Mouse (Mus musculus): ENCODE measurements around the gene Mpv17l2. TPM values are rescaled to one million over a fixed set of nuclear protein-coding genes. Genes with fewer than 3 reads are reported as not detected.

The Mpv17l2 gene
- polyA plus RNA-seq, 1 experiment from 2014 or later = 80.6 TPM

GRCm38 (mm10) chr8:70763354-70763753 is 2.6 kb upstream of the Mpv17l2 start:
- no peak overlapping the region for H3K4me3 ChIP-seq (ENCODE audit: low read depth, low read length)
- no peaks in the 10 kb centered on the region for H3K27me3 ChIP-seq (replicated peaks; ENCODE audit: control insufficient read depth, insufficient read depth, low read length)
- no peak for ATAC-seq
- WGBS = 8% methylated on average over 3 of the region's 3 CpGs
- peaks cover 16% of the 10 kb centered on the region for H3K36me3 ChIP-seq (ENCODE audit: control insufficient read depth, insufficient read depth)
- H3K27ac ChIP-seq (ENCODE audit: low read depth, low read length) = peak overlapping the region; percentile 96
- H3K9me3 ChIP-seq (ENCODE audit: control insufficient read depth) = no peaks in the 10 kb centered on the region
- no peak overlapping the region for H3K9ac ChIP-seq (ENCODE audit: low read depth, low read length)
- H3K4me2 ChIP-seq (replicated peaks; ENCODE audit: low read depth) = peak overlapping the region; percentile 45
- H3K4me1 ChIP-seq (replicated peaks; ENCODE audit: control insufficient read depth, insufficient read depth, low read length) = 0 out of 2 replicates have a peak, but pooled peaks cover 6% of the 10 kb centered on the region
- TF ChIP-seq CTCF (IDR thresholded peaks at IDR 0.05; ENCODE audit: low read depth) = peak; percentile 91

GRCm38 (mm10) chr8:70762118-70762517 is 1.4 kb upstream of the Mpv17l2 start:
- H3K4me1 ChIP-seq (replicated peaks; ENCODE audit: control insufficient read depth, insufficient read depth, low read length) = 0 out of 2 replicates have a peak, but pooled peaks cover 6% of the 10 kb centered on the region
- H3K9me3 ChIP-seq (ENCODE audit: control insufficient read depth) = no peaks in the 10 kb centered on the region
- 58% methylated on average over 1 of the region's 1 CpGs for WGBS
- no peaks in the 10 kb centered on the region for H3K27me3 ChIP-seq (replicated peaks; ENCODE audit: control insufficient read depth, insufficient read depth, low read length)
- no peak overlapping the region; the same call in 1 of the 2 replicates for H3K27ac ChIP-seq (ENCODE audit: low read depth, low read length)
- no peak overlapping the region for H3K4me3 ChIP-seq (ENCODE audit: low read depth, low read length)
- H3K9ac ChIP-seq (ENCODE audit: low read depth, low read length) = no peak overlapping the region
- peaks cover 18% of the 10 kb centered on the region for H3K36me3 ChIP-seq (ENCODE audit: control insufficient read depth, insufficient read depth)
- H3K4me2 ChIP-seq (replicated peaks; ENCODE audit: low read depth) = no peak overlapping the region
- no peak for TF ChIP-seq CTCF (IDR thresholded peaks at IDR 0.05; ENCODE audit: low read depth)
- ATAC-seq = no peak

DNA sequence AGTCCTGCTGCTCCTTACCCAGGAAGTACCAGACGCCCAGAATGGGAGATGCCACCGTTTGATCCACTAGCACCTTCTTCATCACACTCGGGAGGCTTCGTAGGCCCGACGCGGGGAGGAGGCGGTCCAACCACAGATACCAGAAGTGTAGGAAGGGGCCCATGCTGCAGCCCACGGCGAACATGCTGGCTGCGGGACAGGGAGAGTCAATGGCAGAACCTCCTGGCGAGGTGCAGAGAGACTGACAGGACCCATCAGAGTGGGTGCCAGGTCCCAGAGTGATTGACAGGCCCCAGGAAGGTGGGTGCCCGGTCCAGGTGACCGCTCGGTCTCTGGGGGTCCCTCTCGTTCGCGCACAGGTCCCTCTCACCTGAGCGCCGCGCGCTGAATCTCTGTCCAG is 396 bp downstream of the Mpv17l2 start:
- no peak; the same call in 1 of the 2 replicates for ATAC-seq
- H3K27me3 ChIP-seq (replicated peaks; ENCODE audit: control insufficient read depth, insufficient read depth, low read length) = no peaks in the 10 kb centered on the region
- peak overlapping the region; percentile 94 for H3K4me2 ChIP-seq (replicated peaks; ENCODE audit: low read depth)
- peak overlapping the region; percentile 74 for H3K27ac ChIP-seq (ENCODE audit: low read depth, low read length)
- no peaks in the 10 kb centered on the region for H3K4me1 ChIP-seq (replicated peaks; ENCODE audit: control insufficient read depth, insufficient read depth, low read length)
- H3K4me3 ChIP-seq (ENCODE audit: low read depth, low read length) = peak overlapping the region; percentile 59
- TF ChIP-seq CTCF (IDR thresholded peaks at IDR 0.05; ENCODE audit: low read depth) = no peak
- WGBS = under 1% methylated on average over 22 of the region's 22 CpGs
- H3K36me3 ChIP-seq (ENCODE audit: control insufficient read depth, insufficient read depth) = peaks cover 31% of the 10 kb centered on the region
- peak overlapping the region; percentile 60 for H3K9ac ChIP-seq (ENCODE audit: low read depth, low read length)
- H3K9me3 ChIP-seq (ENCODE audit: control insufficient read depth) = no peaks in the 10 kb centered on the region

DNA sequence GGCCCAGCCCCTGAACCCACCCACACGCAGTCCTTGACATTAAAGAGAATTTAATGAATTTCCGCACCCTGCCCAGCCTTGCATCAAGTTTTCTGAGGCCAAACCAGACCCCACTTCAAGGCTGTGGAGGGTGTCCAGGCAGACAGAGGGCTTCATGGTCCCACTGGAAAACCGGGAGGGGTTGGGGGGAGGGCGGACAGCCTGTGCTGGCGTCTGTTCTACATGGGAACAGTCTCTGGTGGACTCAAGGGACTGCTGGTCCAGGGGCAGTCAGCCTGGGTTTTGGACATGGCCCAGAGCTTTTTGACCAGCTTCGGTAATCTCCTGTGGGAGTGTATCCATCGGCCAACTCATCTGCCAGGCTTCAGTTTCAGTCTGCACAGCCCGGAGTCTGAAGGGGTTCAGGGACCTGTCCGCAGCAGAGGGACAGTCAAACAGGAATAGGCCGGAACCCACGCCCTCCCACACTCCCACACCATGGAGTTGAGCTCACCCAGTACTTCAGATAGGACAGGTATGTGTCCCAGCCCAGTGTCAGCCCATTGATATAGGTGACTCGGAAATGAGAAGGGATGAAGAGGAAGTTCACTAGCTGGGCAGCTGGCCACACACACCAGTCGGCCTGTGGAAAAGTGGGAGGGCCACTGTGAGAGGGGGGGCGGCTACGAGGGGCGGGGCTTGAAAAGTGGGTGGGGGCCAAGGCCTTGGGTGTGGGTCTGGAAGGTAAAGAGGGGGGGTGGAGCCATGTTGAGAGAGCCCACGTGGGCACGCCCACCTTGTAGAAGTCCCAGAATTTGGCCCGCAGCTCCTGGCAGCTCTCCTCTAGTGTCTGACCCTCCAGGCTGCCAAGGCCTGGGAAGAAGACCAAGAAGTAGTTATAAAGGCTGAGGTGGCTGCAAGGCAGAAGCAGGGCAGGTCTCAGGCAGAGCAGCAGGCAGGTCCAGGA is 1.9 kb downstream of the Mpv17l2 start:
- 63% methylated on average over 19 of the region's 19 CpGs for WGBS
- H3K4me3 ChIP-seq (ENCODE audit: low read depth, low read length) = no peak overlapping the region
- TF ChIP-seq CTCF (IDR thresholded peaks at IDR 0.05; ENCODE audit: low read depth) = no peak
- ATAC-seq = no peak
- peaks cover 31% of the 10 kb centered on the region for H3K36me3 ChIP-seq (ENCODE audit: control insufficient read depth, insufficient read depth)
- no peak overlapping the region for H3K9ac ChIP-seq (ENCODE audit: low read depth, low read length)
- no peaks in the 10 kb centered on the region for H3K9me3 ChIP-seq (ENCODE audit: control insufficient read depth)
- no peak overlapping the region for H3K4me2 ChIP-seq (replicated peaks; ENCODE audit: low read depth)
- no peaks in the 10 kb centered on the region for H3K4me1 ChIP-seq (replicated peaks; ENCODE audit: control insufficient read depth, insufficient read depth, low read length)
- no peaks in the 10 kb centered on the region for H3K27me3 ChIP-seq (replicated peaks; ENCODE audit: control insufficient read depth, insufficient read depth, low read length)
- no peak overlapping the region for H3K27ac ChIP-seq (ENCODE audit: low read depth, low read length)

- no peak overlapping the region for H3K4me2 ChIP-seq (replicated peaks; ENCODE audit: low read depth)
- WGBS = 87% methylated on average over 7 of the region's 7 CpGs
- H3K27ac ChIP-seq (ENCODE audit: low read depth, low read length) = no peak overlapping the region
- no peak for ATAC-seq
- H3K4me1 ChIP-seq (replicated peaks; ENCODE audit: control insufficient read depth, insufficient read depth, low read length) = no peaks in the 10 kb centered on the region; the same call in 1 of the 2 replicates
- H3K9me3 ChIP-seq (ENCODE audit: control insufficient read depth) = no peaks in the 10 kb centered on the region
- no peaks in the 10 kb centered on the region for H3K27me3 ChIP-seq (replicated peaks; ENCODE audit: control insufficient read depth, insufficient read depth, low read length)
- peaks cover 28% of the 10 kb centered on the region for H3K36me3 ChIP-seq (ENCODE audit: control insufficient read depth, insufficient read depth)
- no peak overlapping the region for H3K9ac ChIP-seq (ENCODE audit: low read depth, low read length)
- no peak for TF ChIP-seq CTCF (IDR thresholded peaks at IDR 0.05; ENCODE audit: low read depth)
- H3K4me3 ChIP-seq (ENCODE audit: low read depth, low read length) = no peak overlapping the region
Observed at GRCm38 (mm10) chr8:70758308-70758615, 2.5 kb downstream of the Mpv17l2 start.

DNA sequence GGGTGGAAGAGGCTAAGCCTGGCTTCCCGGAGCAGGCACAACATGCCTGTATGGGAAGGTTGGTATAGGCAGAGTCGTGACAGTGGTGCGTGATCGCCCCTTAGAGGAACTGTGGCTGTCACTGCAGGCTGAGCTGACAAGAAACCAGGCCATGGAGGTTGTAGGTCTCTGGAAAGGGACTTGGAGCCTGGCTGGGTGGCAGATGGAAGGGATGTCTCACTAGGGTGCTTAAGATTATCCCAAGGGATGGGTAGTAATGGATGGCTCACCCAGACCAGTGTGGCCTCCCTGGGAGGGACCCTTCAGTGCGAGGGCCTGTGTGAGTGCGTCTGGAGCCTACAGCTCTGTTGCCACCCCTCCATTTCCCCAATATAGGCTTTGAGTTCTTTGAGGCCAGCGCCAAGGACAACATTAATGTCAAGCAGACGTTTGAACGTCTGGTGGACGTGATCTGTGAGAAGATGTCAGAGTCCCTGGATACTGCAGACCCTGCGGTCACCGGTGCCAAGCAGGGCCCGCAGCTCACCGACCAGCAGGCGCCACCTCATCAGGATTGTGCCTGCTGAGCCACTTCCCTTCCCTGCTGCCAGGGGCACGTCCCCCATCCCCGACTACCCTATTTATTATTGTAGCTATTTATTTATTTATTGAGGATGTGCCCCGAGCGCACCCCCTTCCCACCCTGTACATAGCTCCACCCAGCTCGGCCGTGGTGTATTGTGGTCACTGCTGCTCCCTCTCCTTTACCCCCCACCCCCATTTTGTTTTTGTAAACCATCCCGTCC is 3.0 kb downstream of the Mpv17l2 start:
- no peak overlapping the region for H3K27ac ChIP-seq (ENCODE audit: low read depth, low read length)
- H3K4me3 ChIP-seq (ENCODE audit: low read depth, low read length) = no peak overlapping the region
- ATAC-seq = no peak
- H3K4me1 ChIP-seq (replicated peaks; ENCODE audit: control insufficient read depth, insufficient read depth, low read length) = peaks cover 4% of the 10 kb centered on the region
- no peak overlapping the region; the same call in 1 of the 2 replicates for H3K9ac ChIP-seq (ENCODE audit: low read depth, low read length)
- TF ChIP-seq CTCF (IDR thresholded peaks at IDR 0.05; ENCODE audit: low read depth) = peak; percentile 75
- H3K9me3 ChIP-seq (ENCODE audit: control insufficient read depth) = no peaks in the 10 kb centered on the region
- H3K4me2 ChIP-seq (replicated peaks; ENCODE audit: low read depth) = no peak overlapping the region
- H3K27me3 ChIP-seq (replicated peaks; ENCODE audit: control insufficient read depth, insufficient read depth, low read length) = no peaks in the 10 kb centered on the region
- 76% methylated on average over 22 of the region's 22 CpGs for WGBS
- peaks cover 25% of the 10 kb centered on the region for H3K36me3 ChIP-seq (ENCODE audit: control insufficient read depth, insufficient read depth)
